Mouse (Mus musculus) splenic B cell, adult 2 months (primary cell): ENCODE data around the gene Hist1h2bb.
"Not testable (repeated sequence)": the region's sequence is repeated elsewhere in the genome, so short reads cannot be mapped to it uniquely, and the experiment has no call there.

Source experiments
- DNase-seq: peaks from one replicate; pipeline ENCODE4 v3.0.0-alpha.2; 2011; ENCODE audit warnings: low read depth, low spot score
- H3K27me3 ChIP-seq: 2 replicates; pipeline ENCODE4 v1.6.1; 2012; ENCODE audit warnings: mild to moderate bottlenecking, low read length, moderate library complexity, mixed read lengths; ENCODE audit not compliant: control insufficient read depth, poor library complexity, insufficient read depth, severe bottlenecking
- H3K36me3 ChIP-seq: 2 replicates; pipeline ENCODE4 v1.6.1; 2012; ENCODE audit warnings: mild to moderate bottlenecking, low read length, moderate library complexity, mixed read lengths; ENCODE audit not compliant: control insufficient read depth, poor library complexity, insufficient read depth, severe bottlenecking

The Hist1h2bb gene

DNA sequence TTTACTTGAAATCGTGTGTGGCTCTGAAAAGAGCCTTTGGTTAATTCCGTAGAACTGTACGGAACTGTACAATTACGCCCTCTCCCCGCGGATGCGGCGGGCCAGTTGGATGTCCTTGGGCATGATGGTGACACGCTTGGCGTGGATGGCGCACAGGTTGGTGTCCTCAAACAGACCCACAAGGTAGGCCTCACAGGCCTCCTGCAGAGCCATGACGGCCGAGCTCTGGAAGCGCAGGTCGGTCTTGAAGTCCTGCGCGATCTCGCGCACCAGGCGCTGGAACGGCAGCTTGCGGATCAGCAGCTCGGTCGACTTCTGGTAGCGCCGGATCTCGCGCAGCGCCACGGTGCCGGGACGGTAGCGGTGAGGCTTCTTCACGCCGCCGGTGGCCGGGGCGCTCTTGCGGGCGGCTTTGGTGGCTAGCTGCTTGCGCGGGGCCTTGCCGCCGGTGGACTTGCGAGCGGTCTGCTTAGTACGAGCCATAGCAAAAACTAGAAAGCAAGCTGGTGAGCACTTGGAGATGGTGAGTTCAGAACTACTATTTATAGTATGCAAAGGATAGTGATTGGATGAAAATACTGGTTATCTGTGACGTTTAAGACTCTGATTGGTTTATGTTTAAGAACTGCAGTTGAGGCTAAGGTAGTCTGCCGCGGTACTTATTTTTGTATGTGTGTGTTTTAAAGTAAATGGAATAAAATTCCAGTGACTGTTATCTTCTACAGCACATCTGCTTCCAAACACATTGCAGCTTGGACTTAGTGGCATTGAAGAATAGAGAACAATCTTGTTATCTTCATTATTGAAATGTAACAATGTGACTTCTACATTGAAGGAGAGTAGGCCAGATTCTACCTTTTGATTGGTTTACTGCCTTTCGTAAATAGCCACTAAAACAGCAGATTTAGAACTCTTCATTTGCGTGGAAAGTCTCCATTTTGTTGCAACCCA, 15.6 kb downstream of the Hist1h2bb start, which contains the start of gene Hist1h3a:
Gene Hist1h3a, minus strand, starts transcription at position 516 of the 951 bp plus-strand sequence.
- not testable (repeated sequence) for H3K36me3 ChIP-seq, H3K27me3 ChIP-seq
- DNase-seq: peak; percentile 93

DNA sequence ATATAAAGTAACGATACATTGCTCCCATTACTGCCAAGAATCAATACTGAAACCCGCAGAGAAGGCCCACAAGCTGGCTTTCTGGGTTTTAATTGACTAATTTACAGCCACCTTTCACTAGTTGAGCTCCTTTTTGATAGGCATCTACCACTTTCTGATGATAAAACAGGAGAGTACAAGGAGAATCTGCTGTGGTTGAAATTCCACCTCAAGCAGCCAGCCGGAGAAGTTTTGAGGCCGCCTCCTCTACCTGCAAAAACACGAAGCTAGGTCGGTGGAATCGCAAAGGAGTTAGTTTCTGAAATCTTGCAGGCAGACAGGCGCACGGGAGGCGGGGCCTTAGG, 16.7 kb downstream of the Hist1h2bb start:
- no peaks in the 10 kb centered on the region for H3K36me3 ChIP-seq
- no peaks in the 10 kb centered on the region for H3K27me3 ChIP-seq
- no peak for DNase-seq

DNA sequence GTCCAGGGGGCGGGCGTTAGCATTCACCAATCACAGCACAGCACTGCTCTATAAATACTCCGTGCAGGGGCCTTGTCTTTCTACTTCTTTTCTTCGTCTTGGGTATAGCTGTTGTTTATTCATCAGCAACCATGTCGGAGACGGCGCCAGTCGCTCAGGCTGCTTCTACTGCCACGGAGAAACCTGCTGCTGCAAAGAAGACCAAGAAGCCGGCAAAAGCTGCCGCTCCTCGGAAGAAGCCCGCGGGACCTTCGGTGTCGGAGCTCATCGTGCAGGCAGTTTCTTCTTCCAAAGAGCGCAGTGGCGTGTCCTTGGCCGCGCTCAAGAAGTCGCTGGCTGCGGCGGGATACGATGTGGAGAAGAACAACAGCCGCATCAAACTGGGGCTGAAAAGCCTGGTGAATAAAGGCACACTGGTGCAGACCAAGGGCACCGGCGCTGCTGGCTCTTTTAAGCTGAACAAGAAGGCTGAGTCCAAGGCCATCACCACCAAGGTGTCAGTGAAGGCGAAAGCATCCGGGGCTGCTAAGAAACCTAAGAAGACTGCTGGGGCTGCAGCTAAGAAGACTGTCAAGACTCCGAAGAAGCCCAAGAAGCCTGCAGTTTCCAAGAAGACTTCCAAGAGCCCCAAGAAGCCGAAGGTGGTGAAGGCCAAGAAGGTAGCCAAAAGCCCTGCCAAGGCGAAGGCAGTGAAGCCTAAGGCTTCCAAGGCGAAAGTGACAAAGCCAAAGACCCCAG, 17.2 kb downstream of the Hist1h2bb start, which contains the start of gene Hist1h1a:
Gene Hist1h1a, plus strand, starts transcription at position 81 of the 738 bp plus-strand sequence.
- Histone ChIP-seq H3K27me3 (no peaks in the 10 kb centered on the region), H3K36me3 (no peaks in the 10 kb centered on the region)
- peak; percentile 94 for DNase-seq

DNA sequence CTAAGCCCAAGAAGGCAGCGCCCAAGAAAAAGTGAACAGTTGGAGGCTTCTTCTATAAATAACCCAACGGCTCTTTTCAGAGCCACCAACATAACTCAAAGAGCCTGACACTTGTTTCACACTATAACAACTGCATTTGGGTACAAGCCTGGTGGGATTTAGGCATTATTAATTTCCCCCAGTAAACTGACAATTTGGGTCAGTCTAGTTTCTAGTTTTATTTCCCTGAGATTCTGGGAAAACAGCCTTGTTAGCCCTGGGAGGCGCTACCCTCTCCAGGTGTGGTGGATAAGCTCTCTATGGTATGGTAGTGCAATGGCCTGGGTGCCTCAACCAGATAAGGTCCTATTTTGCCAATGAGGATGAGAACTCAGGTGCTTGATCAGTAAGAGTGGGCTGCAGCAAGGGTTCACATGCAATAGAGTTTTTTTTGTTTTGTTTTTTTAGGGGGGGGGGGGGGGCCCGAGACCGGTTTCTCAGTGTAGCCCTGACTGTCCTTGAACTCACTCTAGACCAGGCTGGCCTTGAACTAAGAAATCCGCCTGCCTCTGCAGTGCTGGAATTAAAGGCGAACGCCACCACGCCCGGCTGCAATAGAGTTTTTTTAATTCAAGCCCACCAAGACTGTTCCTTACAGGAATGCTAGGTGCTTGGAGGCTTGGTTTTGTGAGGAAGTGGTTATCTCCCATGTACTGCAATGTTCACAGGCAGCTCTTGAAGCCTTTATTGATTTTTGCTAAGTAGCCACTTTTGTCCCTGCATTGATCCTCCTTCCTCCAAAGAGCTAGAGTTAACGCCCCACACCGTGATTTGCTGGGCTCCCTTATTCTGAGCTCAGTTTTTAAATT, 18.0 kb downstream of the Hist1h2bb start:
- DNase-seq: no peak
- Histone ChIP-seq H3K27me3 (no peaks in the 10 kb centered on the region), H3K36me3 (no peaks in the 10 kb centered on the region)

DNA sequence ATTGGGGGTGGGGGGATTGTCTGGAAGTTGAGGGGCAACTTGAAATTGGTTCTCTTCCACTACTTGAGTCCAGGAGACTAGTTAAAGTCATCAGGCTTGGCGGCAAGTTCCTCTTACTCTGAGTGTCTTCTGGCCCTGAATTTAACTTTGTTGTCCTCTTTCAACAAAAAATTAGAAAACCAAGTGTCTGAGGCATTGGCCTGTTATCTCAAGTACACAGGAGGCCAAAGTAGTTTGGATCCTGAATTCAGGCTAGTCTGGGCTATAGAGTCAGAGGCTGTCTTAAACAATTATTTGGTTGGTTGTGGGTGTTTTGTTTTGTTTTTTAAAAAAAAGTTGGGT, 18.6 kb downstream of the Hist1h2bb start:
- Histone ChIP-seq H3K27me3 (no peaks in the 10 kb centered on the region), H3K36me3 (no peaks in the 10 kb centered on the region)
- DNase-seq: no peak

DNA sequence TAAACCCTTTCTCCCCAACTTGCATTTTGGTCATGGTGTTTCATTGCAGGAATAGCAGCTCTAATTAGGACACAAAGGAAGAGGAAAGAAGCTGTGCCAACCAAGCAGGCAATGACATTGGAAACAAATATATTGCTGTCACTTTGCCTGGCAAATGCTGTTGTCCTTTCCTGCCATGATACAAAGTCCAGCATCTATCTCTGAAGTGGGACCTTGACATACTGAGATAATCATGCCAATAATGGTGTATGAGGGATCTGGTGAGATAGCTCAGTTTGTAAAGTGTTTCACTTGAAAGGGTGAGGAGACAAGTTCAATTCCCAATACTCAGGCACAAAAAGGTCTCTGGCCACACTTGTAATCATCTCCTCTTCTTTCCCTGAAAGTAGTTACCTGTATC, 20.2 kb downstream of the Hist1h2bb start:
- no peak for DNase-seq
- Histone ChIP-seq H3K27me3 (no peaks in the 10 kb centered on the region), H3K36me3 (no peaks in the 10 kb centered on the region)

DNA sequence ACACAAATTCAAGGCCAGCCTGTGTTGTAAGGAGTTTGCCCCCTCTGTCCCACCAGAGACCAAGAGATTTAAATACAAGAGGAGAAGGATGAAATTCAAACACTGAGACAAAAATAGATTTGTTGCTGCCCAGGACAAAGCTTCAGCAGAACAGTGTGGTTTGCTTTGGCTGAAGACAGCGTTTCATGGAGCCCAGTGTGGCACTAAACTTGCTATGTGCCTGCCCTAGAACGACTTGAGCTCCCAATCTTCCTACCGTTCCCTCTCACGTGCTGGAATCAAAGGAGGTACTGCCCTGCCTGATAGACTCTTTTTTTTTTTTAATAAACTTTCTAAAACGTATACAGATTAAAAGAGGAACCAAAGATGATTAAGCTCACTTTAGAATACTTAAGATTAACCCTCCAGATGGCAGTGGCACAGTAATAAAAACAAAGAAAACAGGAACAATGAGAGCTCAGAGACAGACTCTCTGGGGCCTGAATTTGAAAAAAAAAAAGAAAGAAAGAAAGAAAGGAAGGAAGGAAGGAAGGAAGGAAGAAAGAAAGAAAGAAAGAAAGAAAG, 22.4 kb downstream of the Hist1h2bb start:
- peak; percentile 30 for DNase-seq
- Histone ChIP-seq H3K27me3 (no peaks in the 10 kb centered on the region), H3K36me3 (no peaks in the 10 kb centered on the region)

DNA sequence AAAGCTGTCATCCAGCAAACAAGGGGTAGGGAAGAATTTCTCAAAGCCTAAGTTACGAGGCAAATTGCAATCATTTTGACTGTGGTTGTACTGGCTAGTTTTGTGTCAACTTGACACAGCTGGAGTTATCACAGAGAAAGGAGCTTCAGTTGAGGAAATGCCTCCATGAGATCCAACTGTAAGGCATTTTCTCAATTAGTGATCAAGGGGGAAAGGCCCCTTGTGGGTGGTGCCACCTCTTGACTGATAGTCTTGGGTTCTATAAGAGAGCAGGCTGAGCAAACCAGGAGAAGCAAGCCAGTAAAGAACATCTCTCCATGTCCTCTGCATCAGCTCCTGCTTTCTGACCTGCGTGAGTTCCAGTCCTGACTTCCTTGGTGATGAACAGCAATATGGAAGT, 23.1 kb downstream of the Hist1h2bb start, which contains the start of gene Trim38:
Gene Trim38, plus strand, starts transcription at position 301 of the 400 bp plus-strand sequence.
- not testable (repeated sequence) for DNase-seq, H3K36me3 ChIP-seq, H3K27me3 ChIP-seq

DNA sequence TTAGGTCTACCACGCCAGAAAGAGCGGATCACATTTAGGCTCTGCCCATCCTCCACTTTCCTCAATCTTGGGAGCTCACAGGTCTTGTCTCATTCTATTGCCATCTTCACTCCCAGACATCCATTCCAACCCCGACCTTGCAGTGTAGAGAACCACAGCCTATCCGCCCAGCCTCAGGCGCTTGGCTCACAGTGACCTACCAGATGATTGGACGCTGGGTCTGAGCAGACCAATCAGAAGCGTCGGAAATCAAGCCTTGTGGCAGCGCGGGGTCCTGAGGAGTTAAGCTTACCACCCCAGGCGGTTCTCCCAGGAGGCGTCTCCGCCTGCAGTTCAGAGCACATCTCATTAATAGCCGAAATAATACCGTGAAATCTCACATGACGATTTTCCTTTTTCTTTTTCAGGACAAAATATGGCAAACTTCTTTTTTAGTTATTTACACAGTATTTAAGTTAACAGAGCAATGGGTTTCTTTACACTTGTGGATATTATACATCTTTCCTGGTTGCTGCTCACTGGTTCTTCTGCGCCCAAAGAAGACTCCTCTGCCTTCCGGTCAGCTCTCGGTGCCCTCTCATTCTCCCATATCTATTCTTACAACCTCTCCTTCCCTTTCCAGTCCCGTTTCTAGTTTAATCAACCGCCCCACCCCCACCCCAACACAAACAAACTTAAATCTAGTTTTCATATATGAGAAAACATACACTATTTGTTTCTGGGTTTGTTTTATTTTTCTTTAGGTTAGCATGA, 26.2 kb downstream of the Hist1h2bb start:
- H3K27me3 ChIP-seq: no peaks in the 10 kb centered on the region
- no peak for DNase-seq
- no peaks in the 10 kb centered on the region for H3K36me3 ChIP-seq

DNA sequence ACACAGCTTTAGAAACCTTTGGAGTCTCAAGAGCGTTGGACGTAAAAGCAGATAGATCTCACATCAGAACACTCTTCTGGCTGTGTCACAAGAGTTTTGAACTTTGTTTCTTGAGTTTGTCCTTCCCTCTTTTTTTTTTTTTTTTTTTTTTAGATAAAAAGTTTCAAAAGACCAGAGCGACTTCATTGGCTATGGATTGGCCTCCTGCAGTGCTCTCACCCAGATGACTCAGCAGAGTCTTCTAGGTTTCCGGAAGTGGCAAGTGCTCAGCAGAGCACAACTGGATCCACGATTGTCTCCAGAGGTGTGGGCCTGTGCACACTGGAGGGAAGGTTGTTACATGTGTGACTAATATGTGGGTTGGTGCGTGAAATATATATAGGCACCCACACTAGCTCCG, 31.8 kb downstream of the Hist1h2bb start:
- no peaks in the 10 kb centered on the region for H3K27me3 ChIP-seq
- no peaks in the 10 kb centered on the region for H3K36me3 ChIP-seq
- DNase-seq: no peak

DNA sequence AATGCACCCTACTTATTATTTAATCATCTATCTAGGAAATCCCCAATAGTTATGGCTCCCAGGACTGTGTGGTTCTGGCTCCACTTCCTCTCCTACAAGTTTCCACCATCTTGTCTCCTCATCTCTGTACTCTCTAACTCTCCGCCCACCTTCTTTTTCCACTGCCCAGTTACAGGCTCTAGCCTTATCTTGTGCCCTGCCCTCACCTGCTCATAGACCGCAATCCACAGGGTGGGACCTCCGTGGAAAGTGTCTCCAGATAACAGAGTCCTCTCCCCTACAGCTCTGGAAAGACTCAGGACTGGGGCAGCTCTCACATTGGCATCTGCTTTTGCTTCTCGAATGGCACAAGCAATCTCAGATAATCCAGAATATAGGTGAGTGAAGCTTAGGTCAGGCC, 32.5 kb downstream of the Hist1h2bb start:
- no peaks in the 10 kb centered on the region for H3K27me3 ChIP-seq
- no peaks in the 10 kb centered on the region for H3K36me3 ChIP-seq
- no peak for DNase-seq

DNA sequence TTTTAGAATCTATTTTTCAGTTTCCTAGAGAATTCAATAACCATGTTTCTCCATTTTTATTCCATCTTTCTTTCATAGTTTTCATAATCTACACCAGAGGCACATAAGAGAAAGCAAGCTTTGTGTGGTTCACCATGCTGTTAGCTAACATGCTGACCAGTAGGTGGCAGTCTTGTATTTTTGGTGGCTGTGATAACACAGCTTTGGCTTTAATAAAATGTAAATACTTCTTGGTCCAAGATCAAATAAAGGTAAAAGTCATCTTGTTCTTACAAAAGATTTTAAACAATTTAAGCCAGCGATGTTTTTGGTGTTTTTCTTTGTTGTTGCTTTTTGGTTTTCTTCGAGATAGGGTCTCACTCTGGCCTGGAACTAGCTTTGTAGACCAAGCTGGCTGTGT, 46.0 kb downstream of the Hist1h2bb start:
- Histone ChIP-seq H3K27me3 (no peaks in the 10 kb centered on the region), H3K36me3 (no peaks in the 10 kb centered on the region)
- DNase-seq: peak; percentile 84
